Mouse (Mus musculus): ENCODE measurements around the gene Vmn1r30. TPM values are rescaled to one million over a fixed set of nuclear protein-coding genes. Genes with fewer than 3 reads are reported as not detected.

Vmn1r30 gene
- not detected in 2 replicates for total RNA-seq (2014; rRNA removed)
- polyA plus RNA-seq (2012; rRNA removed) = not detected in 2 replicates

DNA sequence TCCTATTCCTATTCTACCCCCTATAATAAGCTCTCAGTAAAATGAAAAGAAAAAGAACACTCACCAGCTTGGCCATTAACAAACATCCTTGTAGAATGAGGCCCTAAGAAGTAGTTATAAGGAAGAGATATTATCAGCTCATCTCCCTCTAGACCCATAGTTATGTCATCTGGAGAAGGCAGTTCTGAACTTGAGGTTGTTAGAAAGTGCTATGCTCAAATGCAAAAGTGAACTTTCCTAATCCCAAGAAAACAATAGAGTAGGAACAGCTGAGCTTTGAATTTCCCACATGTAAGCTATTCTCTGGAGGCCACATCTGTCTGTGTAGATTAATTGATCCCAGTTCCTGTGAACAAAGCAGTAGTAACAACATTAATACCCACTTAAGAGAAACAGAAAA lies at the start of gene Vmn1r30:
Vmn1r30 (minus strand) TSS at position 101 of the 400 bp plus-strand sequence.
- TF ChIP-seq POLR2A (IDR thresholded peaks at IDR 0.05; ENCODE audit: extremely low read depth, insufficient read depth, low read length) (no peak), CTCF (IDR thresholded peaks at IDR 0.05; ENCODE audit: low read depth, low read length) (no peak)
- H3K79me2 ChIP-seq (ENCODE audit: control insufficient read depth, insufficient read depth, low read length) = no peaks in the 10 kb centered on the region
- DNase-seq (ENCODE audit: extremely low read depth, low read depth, low spot score) = no peak
- H3K27ac ChIP-seq (replicated peaks; ENCODE audit: insufficient read depth, low read depth, low read length) = no peak within 1 kb of the TSS
- no peak within 1 kb of the TSS for H3K9ac ChIP-seq (ENCODE audit: low read depth, low read length)
- no peaks in the 10 kb centered on the region for H3K27me3 ChIP-seq (ENCODE audit: control insufficient read depth, insufficient read depth, low read length)
- H3K36me3 ChIP-seq (ENCODE audit: control insufficient read depth, insufficient read depth, low read length) = no peaks in the 10 kb centered on the region
- H3K4me3 ChIP-seq (ENCODE audit: insufficient read depth, low read depth, low read length) = no peak within 1 kb of the TSS
- no peaks in the 10 kb centered on the region for H3K4me1 ChIP-seq (ENCODE audit: control insufficient read depth, insufficient read depth, low read length)

DNA sequence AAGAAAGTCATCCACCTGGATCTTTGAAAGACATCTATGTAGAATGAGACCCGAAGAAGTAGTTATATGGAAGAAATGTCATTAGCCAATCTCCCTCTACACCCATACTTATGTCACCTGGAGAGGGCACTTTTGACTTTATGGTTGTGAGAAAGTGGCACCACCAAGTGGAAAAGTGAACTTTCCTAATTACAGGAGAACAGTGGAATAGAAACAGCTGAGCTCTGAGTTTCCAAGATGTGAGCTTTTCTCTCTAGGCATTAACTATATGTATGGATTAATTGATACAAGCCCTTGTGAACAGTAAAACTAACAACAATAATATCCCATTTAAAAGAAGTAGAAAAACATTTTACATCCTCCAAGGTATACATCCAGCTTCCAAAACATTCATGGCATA lies 32.0 kb upstream of the Vmn1r30 start, which contains the start of gene Vmn1r31:
Vmn1r31 (minus strand) TSS at position 101 of the 400 bp plus-strand sequence.
- Histone ChIP-seq H3K27me3 (ENCODE audit: control insufficient read depth, insufficient read depth, low read length) (no peaks in the 10 kb centered on the region), H3K4me1 (ENCODE audit: control insufficient read depth, insufficient read depth, low read length) (no peaks in the 10 kb centered on the region), H3K36me3 (ENCODE audit: control insufficient read depth, insufficient read depth, low read length) (no peaks in the 10 kb centered on the region), H3K27ac (replicated peaks; ENCODE audit: insufficient read depth, low read depth, low read length) (no peak within 1 kb of the TSS), H3K9ac (ENCODE audit: low read depth, low read length) (no peak within 1 kb of the TSS), H3K4me3 (ENCODE audit: insufficient read depth, low read depth, low read length) (no peak within 1 kb of the TSS), H3K79me2 (ENCODE audit: control insufficient read depth, insufficient read depth, low read length) (no peaks in the 10 kb centered on the region)
- TF ChIP-seq CTCF (IDR thresholded peaks at IDR 0.05; ENCODE audit: low read depth, low read length) (no peak), POLR2A (IDR thresholded peaks at IDR 0.05; ENCODE audit: extremely low read depth, insufficient read depth, low read length) (no peak)
- DNase-seq (ENCODE audit: extremely low read depth, low read depth, low spot score) = no peak
- WGBS = 87% methylated on average over 1 of the region's 1 CpGs

Other genes starting within 250 kb of the Vmn1r30 start
- gene Vmn1r27, start 224.6 kb downstream of the Vmn1r30 start, total RNA-seq (2014; rRNA removed) = not detected in 2 replicates
- not detected in 2 replicates for gene Vmn1r27, start 224.6 kb downstream of the Vmn1r30 start, polyA plus RNA-seq (2012; rRNA removed)
- not detected in 2 replicates for gene Vmn1r28, start 181.3 kb downstream of the Vmn1r30 start, total RNA-seq (2014; rRNA removed)
- not detected in 2 replicates for gene Vmn1r28, start 181.3 kb downstream of the Vmn1r30 start, polyA plus RNA-seq (2012; rRNA removed)
- gene Vmn1r29, start 141.8 kb downstream of the Vmn1r30 start, total RNA-seq (2014; rRNA removed) = not detected in 2 replicates
- not detected in 2 replicates for gene Vmn1r29, start 141.8 kb downstream of the Vmn1r30 start, polyA plus RNA-seq (2012; rRNA removed)
- gene Vmn1r31, start 31.9 kb upstream of the Vmn1r30 start, total RNA-seq (2014; rRNA removed) = not detected in 2 replicates
- gene Vmn1r31, start 31.9 kb upstream of the Vmn1r30 start, polyA plus RNA-seq (2012; rRNA removed) = not detected in 2 replicates
- 42.9 and 74.3 TPM in 2 replicates for gene Abcg2, start 141.1 kb upstream of the Vmn1r30 start, total RNA-seq (2014; rRNA removed)
- 14.3 and 14.4 TPM in 2 replicates for gene Abcg2, start 141.1 kb upstream of the Vmn1r30 start, polyA plus RNA-seq (2012; rRNA removed)